Mouse (Mus musculus) heart, embryonic 15.5 days (tissue): Measurements from ENCODE around the gene Abi3. TPM values are rescaled to one million over a fixed set of nuclear protein-coding genes. Genes with fewer than 3 reads are reported as not detected.

Experiments used
- ATAC-seq: fragments of 200-750 bp; cut with Nextera tagmentation; replicated peaks from 2 replicates; pipeline ENCODE4 v1.8.0; 2017; ENCODE audit warnings: low read depth, moderate TSS enrichment; ENCODE audit not compliant: insufficient number of reproducible peaks, insufficient read depth, low FRiP score
- H3K27ac ChIP-seq: fragments of 300-500 bp; sonication (generic); 2 replicates; pipeline ENCODE4 v1.5.1; 2015; ENCODE audit warnings: mild to moderate bottlenecking, inconsistent platforms
- H3K27me3 ChIP-seq: fragments of 300-500 bp; sonication (generic); 2 replicates; pipeline ENCODE4 v1.6.1; 2015; ENCODE audit warnings: inconsistent platforms
- H3K36me3 ChIP-seq: fragments of 300-500 bp; sonication (generic); 2 replicates; pipeline ENCODE4 v1.6.1; 2015; ENCODE audit warnings: mild to moderate bottlenecking, inconsistent platforms
- H3K4me1 ChIP-seq: fragments of 300-500 bp; sonication (generic); replicated peaks from 2 replicates; pipeline ENCODE4 v1.6.1; 2015; ENCODE audit warnings: inconsistent platforms
- H3K4me2 ChIP-seq: fragments of 300-500 bp; sonication (generic); 2 replicates; pipeline ENCODE4 v1.6.1; 2015; ENCODE audit warnings: inconsistent platforms, mild to moderate bottlenecking, moderate library complexity
- H3K4me3 ChIP-seq: fragments of 300-500 bp; sonication (generic); 2 replicates; pipeline ENCODE4 v1.5.1; 2015; ENCODE audit warnings: mild to moderate bottlenecking, inconsistent platforms
- H3K9ac ChIP-seq: fragments of 300-500 bp; sonication (generic); 2 replicates; pipeline ENCODE4 v1.6.1; 2015; ENCODE audit warnings: mild to moderate bottlenecking, inconsistent platforms
- H3K9me3 ChIP-seq: fragments of 300-500 bp; sonication (generic); replicated peaks from 2 replicates; pipeline ENCODE4 v1.6.1; 2016; ENCODE audit warnings: inconsistent platforms
- WGBS: fragments of 180-500 bp; shearing (Covaris S2); methylation state at CpG from one replicate; pipeline ENCODE4 v1.1.7; 2015; ENCODE audit warnings: mixed read lengths; 5-methylcytosine and 5-hydroxymethylcytosine counted together
- polyA plus RNA-seq: library from polyadenylated mRNA; unstranded; fragments of >200 nt; fragmentation: Nextera tagmentation; extraction: Ambion mirVana; gene quantifications from 2 replicates; pipeline ENCODE4 v1.2.1, GENCODE M21; 2015

Gene Abi3
- polyA plus RNA-seq, 1 experiment from 2014 or later, result 13.0 TPM

GRCm38 (mm10) chr11:95838598-95838997 is 3.7 kb downstream of the Abi3 start:
- no peak for ATAC-seq
- Histone ChIP-seq H3K9me3 (no peaks in the 10 kb centered on the region), H3K27me3 (peaks cover 17% of the 10 kb centered on the region), H3K4me3 (no peak overlapping the region), H3K9ac (no peak overlapping the region), H3K4me2 (peak overlapping the region; percentile 47; the same call in 1 of the 2 replicates), H3K36me3 (no peaks in the 10 kb centered on the region), H3K4me1 (peaks cover 46% of the 10 kb centered on the region), H3K27ac (no peak overlapping the region)
- 64% methylated on average over 4 of the region's 4 CpGs for WGBS

- 18% methylated on average over 10 of the region's 10 CpGs for WGBS
- Histone ChIP-seq H3K9me3 (no peaks in the 10 kb centered on the region), H3K27ac (peak within 1 kb of the TSS; percentile 64), H3K9ac (no peak within 1 kb of the TSS), H3K4me2 (peak within 1 kb of the TSS; percentile 42), H3K27me3 (peaks cover 32% of the 10 kb centered on the region), H3K4me3 (no peak within 1 kb of the TSS; the same call in 1 of the 2 replicates), H3K4me1 (peaks cover 57% of the 10 kb centered on the region), H3K36me3 (no peaks in the 10 kb centered on the region)
- ATAC-seq, result peak; percentile 33; the same call in 1 of the 2 replicates
These were observed 5.2 kb downstream of the Abi3 start, which contains the start of gene Gngt2 for GRCm38 (mm10) chr11:95837059-95837458. Gene Gngt2 (plus strand): TSS chr11:95837216.

DNA sequence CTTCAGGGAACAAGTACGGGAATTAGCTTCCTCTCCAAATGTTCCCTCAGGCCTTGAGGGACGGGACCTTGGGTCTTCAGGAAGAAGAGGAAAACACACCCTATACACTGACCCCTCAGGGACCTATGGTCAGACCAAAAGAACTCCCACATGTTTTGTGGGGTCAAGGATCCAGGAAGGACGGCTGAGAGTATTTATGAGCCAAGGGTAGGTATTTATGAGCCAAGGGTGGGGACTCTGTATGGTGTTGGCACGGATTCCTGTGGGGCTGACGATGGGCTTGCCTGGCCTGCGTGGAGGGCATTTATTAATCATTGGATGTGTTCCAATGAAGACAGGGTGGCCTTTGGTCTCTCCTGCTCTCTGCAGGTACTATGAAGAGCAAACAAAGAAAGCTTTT is 5.8 kb downstream of the Abi3 start:
- Histone ChIP-seq H3K27me3 (peaks cover 34% of the 10 kb centered on the region), H3K36me3 (no peaks in the 10 kb centered on the region), H3K9me3 (no peaks in the 10 kb centered on the region), H3K9ac (no peak overlapping the region), H3K4me1 (peaks cover 57% of the 10 kb centered on the region), H3K4me2 (peak overlapping the region; percentile 42), H3K27ac (peak overlapping the region; percentile 64), H3K4me3 (no peak overlapping the region)
- WGBS, result 45% methylated on average over 6 of the region's 6 CpGs
- no peak for ATAC-seq

- Histone ChIP-seq H3K4me1 (peaks cover 64% of the 10 kb centered on the region), H3K27me3 (peaks cover 36% of the 10 kb centered on the region), H3K9ac (no peak overlapping the region), H3K4me2 (peak overlapping the region; percentile 42), H3K36me3 (no peaks in the 10 kb centered on the region), H3K27ac (peak overlapping the region; percentile 64), H3K9me3 (no peaks in the 10 kb centered on the region), H3K4me3 (no peak overlapping the region)
- WGBS, result 31% methylated on average over 6 of the region's 6 CpGs
- ATAC-seq, result no peak
These were observed 6.4 kb downstream of the Abi3 start for GRCm38 (mm10) chr11:95835832-95836231.

DNA sequence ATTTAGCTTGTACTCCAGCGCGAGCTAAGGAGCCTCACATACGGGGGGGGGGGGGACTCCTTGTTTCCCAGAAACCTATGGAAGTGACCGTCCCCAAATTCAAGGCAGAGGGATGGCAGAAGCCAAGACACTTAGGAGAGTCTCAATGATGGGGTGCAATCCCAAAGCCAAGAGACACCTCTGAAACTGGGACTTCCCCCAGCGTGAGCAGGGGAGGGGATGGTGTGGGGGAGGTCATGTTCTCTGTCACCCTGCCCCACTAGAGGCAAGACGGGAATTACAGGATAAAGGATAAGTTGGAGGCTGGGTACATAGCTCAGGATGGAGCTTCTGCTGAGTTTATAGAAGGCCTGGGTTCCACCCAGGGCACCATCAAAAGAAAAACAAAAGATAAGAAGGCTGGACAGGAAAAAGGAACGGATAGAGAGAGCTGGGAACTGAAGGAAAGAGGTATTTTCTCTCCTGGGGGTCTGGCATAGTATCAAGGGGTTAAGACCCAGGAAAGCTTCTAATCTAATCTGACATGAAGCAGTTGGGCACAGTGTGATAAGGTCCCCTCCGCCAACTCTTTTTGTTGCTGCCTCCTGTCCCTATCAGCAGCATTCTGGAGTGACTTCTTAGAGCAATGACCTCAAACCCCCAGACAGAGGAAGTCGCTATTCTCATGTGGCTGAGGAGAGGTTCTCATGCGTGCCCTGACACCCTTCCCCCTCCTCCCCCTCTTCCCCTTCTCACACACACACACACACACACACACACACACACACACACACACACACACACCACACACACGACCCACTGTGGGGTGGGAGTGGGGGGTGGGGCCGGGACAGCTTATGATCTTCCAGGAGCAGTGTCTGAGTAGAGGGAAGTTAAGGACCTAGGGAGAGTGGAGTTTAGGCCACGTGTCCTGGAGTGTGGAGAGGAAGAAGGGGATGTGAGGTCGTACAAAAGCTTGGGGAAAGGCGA is 7.2 kb downstream of the Abi3 start:
- Histone ChIP-seq H3K9me3 (no peaks in the 10 kb centered on the region), H3K9ac (no peak overlapping the region), H3K4me3 (peak overlapping the region; percentile 13; the same call in 1 of the 2 replicates), H3K36me3 (no peaks in the 10 kb centered on the region), H3K4me2 (peak overlapping the region; percentile 42), H3K27me3 (peaks cover 44% of the 10 kb centered on the region), H3K27ac (peak overlapping the region; percentile 64), H3K4me1 (peaks cover 72% of the 10 kb centered on the region)
- WGBS, result 13% methylated on average over 15 of the region's 15 CpGs
- ATAC-seq, result peak; percentile 50; the same call in 1 of the 2 replicates

GRCm38 (mm10) chr11:95834143-95834667 is 8.1 kb downstream of the Abi3 start:
- H3K4me3 ChIP-seq, result peak overlapping the region; percentile 13
- H3K4me2 ChIP-seq, result peak overlapping the region; percentile 42
- H3K27ac ChIP-seq, result peak overlapping the region; percentile 64; the same call in 1 of the 2 replicates
- 11% methylated on average over 22 of the region's 22 CpGs for WGBS
- peaks cover 52% of the 10 kb centered on the region for H3K27me3 ChIP-seq
- no peak overlapping the region for H3K9ac ChIP-seq
- 0 out of 2 replicates have a peak, but pooled peaks have one; percentile 16 for ATAC-seq
- no peaks in the 10 kb centered on the region for H3K36me3 ChIP-seq
- peaks cover 76% of the 10 kb centered on the region for H3K4me1 ChIP-seq
- no peaks in the 10 kb centered on the region for H3K9me3 ChIP-seq

DNA sequence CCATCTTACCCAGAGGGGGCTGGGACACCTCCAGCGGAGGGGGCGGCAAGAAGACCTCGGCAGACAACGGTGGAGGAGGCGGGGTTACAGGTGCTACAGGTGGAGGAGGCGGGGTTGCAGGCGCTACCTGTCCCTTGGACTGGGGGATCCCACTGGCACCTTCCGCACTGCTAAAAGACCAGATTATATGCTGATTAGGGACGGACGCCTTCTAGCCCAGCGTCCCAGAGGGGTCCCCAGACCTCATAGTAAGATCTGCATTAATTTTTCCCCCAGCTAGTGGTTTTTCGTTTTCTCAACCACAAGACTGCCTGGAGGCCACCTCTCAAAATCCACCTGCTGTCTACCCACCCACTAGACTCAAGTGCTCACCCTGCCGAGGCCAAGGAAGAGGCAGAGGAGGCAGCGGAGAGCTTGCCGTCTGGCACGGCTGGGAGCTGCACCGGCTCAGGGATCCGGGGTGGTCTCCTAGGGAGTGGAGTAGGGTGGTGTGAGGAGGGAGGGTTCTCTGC is 8.6 kb downstream of the Abi3 start:
- Histone ChIP-seq H3K4me2 (peak overlapping the region; percentile 42), H3K4me3 (peak overlapping the region; percentile 13), H3K9me3 (no peaks in the 10 kb centered on the region), H3K9ac (no peak overlapping the region), H3K27ac (0 out of 2 replicates have a peak overlapping the region, but pooled peaks have one; percentile 8), H3K36me3 (no peaks in the 10 kb centered on the region), H3K4me1 (peaks cover 76% of the 10 kb centered on the region), H3K27me3 (peaks cover 58% of the 10 kb centered on the region)
- WGBS, result 23% methylated on average over 18 of the region's 18 CpGs
- ATAC-seq, result no peak

- no peak overlapping the region for H3K27ac ChIP-seq
- no peaks in the 10 kb centered on the region for H3K9me3 ChIP-seq
- H3K4me3 ChIP-seq, result no peak overlapping the region; the same call in 1 of the 2 replicates
- H3K36me3 ChIP-seq, result no peaks in the 10 kb centered on the region
- H3K4me1 ChIP-seq, result peaks cover 75% of the 10 kb centered on the region
- 32% methylated on average over 8 of the region's 8 CpGs for WGBS
- H3K4me2 ChIP-seq, result no peak overlapping the region; the same call in 1 of the 2 replicates
- ATAC-seq, result no peak
- peaks cover 64% of the 10 kb centered on the region for H3K27me3 ChIP-seq
- no peak overlapping the region for H3K9ac ChIP-seq
These were observed 9.2 kb downstream of the Abi3 start for GRCm38 (mm10) chr11:95833006-95833570.

GRCm38 (mm10) chr11:95832129-95833005 is 9.9 kb downstream of the Abi3 start:
- Histone ChIP-seq H3K36me3 (no peaks in the 10 kb centered on the region), H3K4me1 (peaks cover 74% of the 10 kb centered on the region), H3K9ac (no peak overlapping the region), H3K27me3 (peaks cover 68% of the 10 kb centered on the region), H3K27ac (no peak overlapping the region), H3K4me3 (no peak overlapping the region), H3K9me3 (no peaks in the 10 kb centered on the region), H3K4me2 (no peak overlapping the region)
- ATAC-seq, result no peak
- 62% methylated on average over 18 of the region's 18 CpGs for WGBS

GRCm38 (mm10) chr11:95831641-95832040 is 10.6 kb downstream of the Abi3 start:
- WGBS, result 17% methylated on average over 15 of the region's 15 CpGs
- ATAC-seq, result no peak
- Histone ChIP-seq H3K9me3 (no peaks in the 10 kb centered on the region), H3K4me3 (peak overlapping the region; percentile 39), H3K9ac (no peak overlapping the region), H3K27me3 (peaks cover 68% of the 10 kb centered on the region), H3K4me2 (peak overlapping the region; percentile 57), H3K27ac (no peak overlapping the region), H3K4me1 (peaks cover 74% of the 10 kb centered on the region), H3K36me3 (no peaks in the 10 kb centered on the region)
